Mouse (Mus musculus) embryo, embryonic 10 days (tissue): ENCODE measurements around the gene 4930442H23Rik.
A peak's percentile ranks its signal among the peaks of the same experiment; 100 is the strongest.
"Not testable (repeated sequence)": the region's sequence is repeated elsewhere in the genome, so short reads cannot be mapped to it uniquely, and the experiment has no call there.

Experiments used
- DNase-seq: peaks from one replicate; pipeline ENCODE4 v3.0.0-alpha.2; 2015; ENCODE audit warnings: low spot score

4930442H23Rik gene

DNA sequence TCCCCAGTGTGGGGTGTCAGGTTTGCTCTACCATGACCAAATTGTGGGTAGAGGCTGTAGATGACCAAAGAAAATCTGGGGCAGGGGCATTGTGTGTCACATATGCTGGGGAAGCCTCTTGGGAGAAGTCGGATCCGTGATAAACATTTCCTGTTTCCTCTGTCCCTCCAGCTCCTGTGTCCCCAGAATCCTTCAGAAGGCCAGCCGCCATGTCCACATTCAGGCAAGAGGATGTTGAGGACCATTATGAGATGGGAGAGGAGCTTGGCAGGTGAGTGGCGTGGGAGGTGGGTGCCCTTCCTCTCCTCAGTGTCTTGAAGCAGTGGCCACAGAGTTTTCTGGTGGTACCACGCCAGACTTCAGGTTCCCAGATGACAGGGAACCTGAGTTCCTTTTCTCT lies at the start of gene 4930442H23Rik:
Gene 4930442H23Rik (minus strand): TSS at position 45 of the 400 bp plus-strand sequence.
- DNase-seq, result no peak

DNA sequence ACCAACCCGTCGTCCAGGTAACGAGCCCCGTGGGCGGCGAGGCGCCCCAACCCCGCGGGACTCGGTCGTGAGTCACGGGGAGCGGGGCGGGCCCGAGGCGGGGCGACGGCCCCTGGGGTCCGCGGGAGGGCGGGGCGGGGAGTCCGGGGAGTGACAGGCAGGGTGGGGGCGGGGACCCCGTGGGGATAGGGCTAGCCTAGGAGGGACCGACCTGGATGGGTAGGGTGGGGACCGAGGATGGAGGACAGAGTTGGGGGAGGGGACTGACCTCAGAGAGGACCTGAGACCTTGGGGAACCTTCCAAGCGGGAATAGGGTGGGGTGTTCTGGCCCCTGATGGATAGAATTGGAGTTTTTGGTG lies 49.6 kb upstream of the 4930442H23Rik start:
- no peak for DNase-seq

DNA sequence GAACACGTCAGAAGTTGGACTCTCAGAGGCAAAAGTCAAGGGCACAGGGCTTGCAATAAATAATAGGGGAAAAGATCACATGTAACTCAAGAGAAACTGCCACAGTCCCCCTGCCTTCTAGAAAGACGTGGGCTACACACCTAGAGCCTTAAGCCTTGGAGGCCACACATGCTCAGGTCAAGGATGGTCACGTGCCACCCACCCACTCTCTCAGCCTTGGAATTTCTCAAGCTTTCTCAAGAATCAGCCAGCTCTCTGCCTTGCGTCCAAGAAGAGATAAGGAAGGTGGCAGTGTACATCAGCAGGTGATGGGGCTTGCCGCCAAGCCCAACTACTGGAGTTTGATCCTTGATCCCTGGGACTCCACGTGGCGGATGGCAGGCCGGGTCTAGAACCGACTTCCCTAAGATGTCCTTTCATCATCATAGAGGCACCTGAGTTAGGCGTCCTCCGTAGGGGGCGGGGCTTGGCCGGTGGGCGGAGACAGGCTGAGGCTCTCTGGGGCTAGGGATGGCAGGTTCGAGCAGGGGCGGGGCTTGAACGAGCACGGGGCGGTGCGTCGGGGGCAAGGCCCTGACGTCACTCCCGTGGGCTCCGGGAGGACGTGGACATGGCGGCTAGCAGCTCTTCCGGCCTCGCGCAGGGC lies 49.1 kb upstream of the 4930442H23Rik start, which contains the start of gene Zfr2:
Gene Zfr2 (plus strand): TSS at position 576 of the 646 bp plus-strand sequence.
- peak; percentile 91 for DNase-seq

DNA sequence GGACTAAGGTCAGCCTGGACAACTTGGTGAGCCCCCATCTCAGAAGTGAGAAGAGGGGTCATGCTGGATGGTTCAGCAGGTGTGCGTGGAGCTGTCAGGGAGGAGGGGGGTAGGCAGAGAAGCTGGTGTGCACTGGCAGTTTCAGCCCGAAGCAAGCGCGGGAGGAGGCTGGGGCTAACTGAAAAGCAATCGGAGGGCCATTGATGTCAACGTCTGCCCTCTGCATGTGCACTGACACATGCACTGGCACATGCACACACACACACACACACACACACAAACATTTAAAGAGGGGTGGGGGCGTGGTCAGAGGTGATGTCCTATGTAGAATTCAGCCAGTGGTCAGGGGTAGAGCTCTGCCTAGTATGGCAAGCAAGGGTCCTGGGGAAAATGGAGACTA lies 47.8 kb upstream of the 4930442H23Rik start:
- DNase-seq, result no peak

DNA sequence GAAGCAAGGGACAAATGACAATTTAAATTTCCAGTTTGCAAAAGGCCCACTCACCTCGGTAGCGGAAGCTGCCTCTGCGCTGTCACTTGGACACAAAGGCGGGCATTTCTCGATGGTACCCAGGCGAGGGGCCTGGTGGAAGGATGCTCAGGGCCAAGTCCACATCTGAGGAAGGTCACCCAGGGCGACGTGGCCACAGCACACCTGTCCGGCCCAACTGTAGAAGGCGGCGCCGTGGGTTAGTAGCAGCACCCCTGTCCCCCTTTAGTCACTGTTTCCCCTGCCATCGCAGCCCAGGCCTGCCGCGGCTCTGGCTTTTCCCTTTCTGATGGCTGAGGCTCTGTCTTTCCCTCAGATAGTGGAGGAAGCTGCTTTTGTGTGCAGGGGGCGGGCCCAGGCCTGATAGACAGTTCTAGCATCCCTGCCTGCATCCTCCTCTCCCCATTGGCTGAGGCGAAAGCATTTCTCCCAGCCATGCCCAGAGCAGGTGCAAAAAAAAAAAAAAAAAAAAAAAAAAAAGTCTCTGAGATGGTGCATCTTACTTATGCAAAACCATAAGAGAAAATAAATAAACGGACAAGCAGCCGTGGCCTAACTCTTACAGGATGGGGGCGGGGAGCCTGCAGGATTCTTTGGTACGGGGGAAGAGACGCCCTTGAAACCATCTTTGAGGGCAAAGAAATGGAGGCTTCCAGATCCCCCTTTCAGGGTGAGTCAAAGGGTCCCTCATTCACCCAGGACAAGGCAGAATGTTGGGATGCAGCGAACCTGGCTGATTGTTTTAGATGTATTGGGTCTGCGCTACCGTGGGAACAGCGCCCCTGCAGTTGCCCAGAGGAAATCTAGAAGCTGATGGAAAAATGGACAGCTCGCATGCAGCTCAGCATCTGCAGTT lies 47.0 kb upstream of the 4930442H23Rik start, which contains the start of gene Atcay:
Gene Atcay (minus strand): TSS at position 396 of the 895 bp plus-strand sequence.
- peak; percentile 71 for DNase-seq

DNA sequence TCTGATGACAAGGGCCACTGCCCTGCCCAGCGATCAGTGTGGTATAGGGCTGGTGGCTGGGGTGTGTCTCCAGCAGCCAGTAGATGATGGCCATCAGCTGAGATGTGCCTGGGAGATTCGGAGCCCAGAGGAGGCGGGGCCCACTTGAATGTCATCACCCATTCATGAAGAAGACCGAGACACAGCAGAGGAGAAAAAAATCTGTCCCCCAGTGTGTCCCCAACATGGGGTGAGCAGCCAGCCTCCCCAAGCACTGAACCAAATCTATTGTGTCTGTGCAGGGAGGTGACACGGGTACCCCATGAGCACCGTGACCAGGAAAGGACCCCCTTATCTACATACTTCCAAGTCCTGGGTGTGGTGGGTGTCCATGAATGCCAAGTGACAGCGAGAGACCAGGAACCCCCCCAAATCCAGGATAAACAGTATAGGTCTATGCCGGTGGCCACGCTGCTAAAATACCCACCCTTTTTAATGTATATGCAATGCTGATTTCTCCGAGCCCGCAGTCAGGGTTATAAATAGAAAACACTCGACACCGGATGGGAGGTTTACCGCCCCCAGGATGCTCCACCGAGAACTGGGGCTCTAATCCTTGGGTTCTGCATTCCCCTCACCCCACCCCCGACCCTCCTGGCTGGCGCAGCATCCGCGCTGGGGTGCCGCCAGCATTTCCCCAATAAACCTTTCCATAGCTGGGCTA lies 46.2 kb upstream of the 4930442H23Rik start:
- no peak for DNase-seq

DNA sequence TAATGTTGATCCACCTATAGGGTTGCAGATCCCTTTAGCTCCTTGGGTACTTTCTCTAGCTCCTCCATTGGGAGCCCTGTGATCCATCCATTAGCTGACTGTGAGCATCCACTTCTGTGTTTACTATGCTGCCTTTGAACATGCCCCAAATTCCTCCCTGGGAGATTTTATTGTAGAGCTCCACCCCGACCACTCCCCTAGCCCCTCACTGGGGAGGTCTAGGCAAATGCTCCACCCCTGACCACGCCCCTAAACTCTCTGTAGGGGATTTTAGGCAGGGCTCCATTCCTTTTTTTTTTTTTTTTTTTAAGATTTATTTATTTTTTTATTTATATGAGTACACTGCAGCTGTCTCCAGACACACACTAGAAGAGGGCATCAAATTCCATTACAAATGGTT lies 40.1 kb upstream of the 4930442H23Rik start:
- DNase-seq, result not testable (repeated sequence)

DNA sequence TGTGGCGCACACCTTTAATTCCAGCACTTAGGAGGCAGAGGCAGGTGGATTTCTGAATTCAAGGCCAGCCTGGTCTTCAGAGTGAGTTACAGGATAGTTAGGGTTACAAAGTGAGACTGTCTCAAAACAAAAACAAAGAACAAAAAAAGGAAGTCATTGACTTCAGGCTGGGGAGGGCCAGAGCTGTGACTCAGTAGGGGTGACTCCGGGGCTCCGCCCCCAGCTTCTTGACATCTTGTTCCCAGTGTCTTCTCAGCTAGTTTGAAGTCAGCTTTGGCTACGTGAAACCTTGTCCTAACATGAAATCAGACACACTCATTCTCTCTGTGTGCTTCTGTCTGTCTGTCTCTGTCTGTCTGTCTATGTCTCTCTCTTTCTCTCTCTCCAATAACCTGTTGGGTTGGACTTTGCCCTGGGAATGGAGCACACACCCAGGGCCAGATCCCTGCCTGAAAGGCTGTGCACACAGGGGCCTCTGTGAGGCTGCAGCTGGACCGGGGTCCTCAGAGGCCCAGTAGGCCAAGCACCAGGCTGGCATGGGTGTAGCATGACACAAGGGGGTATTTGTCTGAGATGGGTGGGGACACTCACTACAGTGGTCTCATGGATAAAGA lies 37.9 kb upstream of the 4930442H23Rik start:
- DNase-seq, result no peak

DNA sequence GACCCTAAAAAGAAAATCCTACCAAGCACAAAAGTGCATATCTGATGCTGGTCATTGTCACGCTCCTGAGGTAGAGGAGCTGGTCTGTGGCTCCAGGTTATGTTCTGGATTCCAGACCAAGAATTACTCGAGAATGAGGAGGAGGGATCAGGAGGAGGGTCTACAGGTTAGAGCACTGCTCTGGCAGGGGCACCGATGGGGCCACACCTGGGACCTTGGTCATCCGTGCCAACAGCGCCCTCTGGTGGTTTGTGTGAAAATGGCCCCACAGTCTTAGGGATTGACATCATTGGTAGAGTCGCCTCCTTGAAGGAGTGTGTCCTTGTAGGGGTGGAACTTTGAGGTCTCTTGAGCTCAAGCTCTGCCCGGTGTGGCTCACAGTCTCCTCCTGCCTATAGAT lies 34.3 kb upstream of the 4930442H23Rik start:
- DNase-seq, result peak; percentile 75

DNA sequence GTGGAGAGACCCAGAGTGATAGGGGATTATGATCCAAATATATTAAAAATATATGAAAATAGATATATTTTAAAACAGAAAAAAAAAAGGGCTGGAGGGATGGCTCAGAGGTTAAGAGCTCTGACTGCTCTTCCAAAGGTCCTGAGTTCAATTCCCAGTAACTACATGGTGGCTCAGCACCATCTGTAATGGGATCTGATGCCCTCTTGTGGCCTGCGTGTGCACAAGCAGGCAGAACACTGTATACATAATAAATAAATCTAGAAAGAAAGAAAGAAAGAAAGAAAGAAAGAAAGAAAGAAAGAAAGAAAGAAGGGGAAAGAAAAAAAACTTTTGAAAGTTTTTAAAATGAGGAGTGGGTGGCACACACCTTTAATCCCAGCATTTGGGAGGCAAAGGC lies 33.6 kb upstream of the 4930442H23Rik start:
- DNase-seq, result peak; percentile 49

DNA sequence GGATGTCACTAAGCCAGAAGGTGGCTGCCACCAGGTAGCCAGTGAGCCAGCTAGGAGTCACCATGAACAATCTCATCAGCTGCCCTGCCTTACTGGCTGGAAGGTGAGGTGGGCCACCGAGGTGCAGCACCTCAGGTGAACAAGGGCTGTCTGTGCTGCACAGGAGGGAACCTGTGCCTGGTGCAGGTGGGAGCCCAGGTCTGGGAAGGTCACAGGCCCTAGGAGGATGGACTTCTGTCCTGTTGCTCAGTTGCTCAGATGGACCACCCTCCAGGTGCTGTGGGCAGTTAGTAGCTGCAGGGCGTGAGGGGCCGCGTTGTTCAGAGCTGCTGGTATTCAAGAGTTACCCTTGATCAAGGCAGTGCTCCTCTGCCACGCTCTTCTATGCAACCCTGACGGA lies 33.2 kb upstream of the 4930442H23Rik start:
- DNase-seq, result no peak

DNA sequence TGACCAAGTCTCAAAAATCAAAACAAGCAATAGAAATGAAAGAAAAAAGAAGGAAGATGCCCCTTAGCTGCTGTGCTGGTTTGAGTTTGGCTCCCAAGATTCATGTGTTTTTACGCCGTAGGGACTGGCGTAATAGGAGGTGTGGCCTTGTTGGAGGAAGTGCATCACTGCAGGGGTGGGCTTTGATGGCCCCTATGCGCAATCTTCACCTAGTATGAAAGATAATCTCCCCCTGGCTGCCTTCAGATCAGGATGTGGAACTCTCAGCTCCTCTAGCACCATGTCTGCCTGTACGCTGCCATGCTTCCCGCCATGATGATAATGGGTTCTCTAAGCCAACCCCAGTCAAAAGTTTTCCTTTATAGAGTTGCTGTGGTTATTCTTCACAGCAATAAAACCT lies 32.6 kb upstream of the 4930442H23Rik start:
- DNase-seq, result no peak

DNA sequence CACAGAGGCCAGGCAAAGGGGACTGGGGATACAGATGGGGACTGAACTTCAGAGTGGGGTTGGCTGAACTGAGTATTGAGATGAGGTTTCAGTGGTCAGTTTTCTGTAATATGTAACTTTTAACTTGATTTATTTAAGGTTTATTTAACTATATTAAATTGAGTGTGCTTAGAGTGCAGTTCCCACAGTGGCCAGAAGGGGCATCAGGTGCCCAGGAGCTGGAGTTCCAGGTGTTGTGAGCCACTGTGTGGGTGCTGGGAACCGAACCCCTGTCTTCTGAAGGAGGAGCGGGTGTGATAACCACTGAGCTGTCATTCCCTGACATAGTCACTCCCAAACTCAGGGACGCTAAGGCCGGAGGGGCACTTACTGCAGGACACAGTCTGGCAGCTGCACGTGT lies 26.5 kb upstream of the 4930442H23Rik start:
- DNase-seq, result no peak

DNA sequence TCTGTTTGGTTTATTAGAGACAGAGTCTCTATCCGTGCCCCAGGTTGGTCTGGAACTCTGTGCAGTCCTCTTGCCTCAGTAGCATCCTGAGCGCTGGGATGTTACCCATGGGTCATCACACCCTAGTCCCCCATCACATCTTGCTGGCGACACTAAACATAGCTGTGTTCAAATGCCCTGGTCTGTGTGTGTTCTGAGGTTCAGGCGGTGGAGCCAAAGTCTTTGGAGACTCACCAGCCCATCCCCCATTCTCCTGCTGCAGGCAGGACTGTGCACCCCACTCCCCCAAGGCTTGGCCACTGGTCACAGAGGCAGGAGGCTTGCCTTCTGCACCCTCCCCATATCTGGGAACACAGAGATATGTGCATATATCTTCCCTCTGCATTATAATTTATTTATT lies 20.5 kb upstream of the 4930442H23Rik start:
- DNase-seq, result no peak

DNA sequence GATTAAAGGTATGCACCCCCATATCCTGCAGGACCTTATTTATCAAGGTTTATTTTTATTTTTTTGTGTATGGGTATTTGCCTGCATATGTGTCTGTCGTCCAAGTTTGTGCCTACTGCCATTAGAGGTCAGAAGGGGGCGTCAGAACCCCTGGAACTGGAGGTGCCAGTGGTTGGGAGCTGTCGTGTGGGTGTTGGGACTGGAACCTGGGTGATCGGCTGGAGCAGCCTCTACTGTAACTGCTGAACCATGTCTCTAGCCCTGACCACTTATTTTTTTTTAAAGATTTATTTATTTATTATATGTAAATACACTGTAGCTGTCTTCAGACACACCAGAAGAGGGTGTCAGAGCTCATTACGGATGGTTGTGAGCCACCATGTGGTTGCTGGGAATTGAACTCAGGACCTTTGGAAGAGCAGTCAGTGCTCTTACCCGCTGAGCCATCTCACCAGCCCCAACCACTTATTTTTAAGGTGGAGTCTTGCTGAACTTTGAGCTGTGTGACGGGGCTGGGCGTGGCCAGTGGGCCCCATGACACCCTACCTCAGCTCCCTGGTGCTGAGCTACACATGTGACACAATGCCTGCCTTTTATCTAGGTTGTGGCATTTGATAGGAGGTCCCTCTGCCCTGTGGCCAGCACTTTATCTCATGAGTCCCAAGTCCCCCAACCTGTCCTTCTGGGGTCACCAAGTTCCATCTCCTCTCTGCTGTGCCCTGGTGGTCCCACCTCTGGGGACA lies 19.5 kb upstream of the 4930442H23Rik start:
- DNase-seq, result no peak

DNA sequence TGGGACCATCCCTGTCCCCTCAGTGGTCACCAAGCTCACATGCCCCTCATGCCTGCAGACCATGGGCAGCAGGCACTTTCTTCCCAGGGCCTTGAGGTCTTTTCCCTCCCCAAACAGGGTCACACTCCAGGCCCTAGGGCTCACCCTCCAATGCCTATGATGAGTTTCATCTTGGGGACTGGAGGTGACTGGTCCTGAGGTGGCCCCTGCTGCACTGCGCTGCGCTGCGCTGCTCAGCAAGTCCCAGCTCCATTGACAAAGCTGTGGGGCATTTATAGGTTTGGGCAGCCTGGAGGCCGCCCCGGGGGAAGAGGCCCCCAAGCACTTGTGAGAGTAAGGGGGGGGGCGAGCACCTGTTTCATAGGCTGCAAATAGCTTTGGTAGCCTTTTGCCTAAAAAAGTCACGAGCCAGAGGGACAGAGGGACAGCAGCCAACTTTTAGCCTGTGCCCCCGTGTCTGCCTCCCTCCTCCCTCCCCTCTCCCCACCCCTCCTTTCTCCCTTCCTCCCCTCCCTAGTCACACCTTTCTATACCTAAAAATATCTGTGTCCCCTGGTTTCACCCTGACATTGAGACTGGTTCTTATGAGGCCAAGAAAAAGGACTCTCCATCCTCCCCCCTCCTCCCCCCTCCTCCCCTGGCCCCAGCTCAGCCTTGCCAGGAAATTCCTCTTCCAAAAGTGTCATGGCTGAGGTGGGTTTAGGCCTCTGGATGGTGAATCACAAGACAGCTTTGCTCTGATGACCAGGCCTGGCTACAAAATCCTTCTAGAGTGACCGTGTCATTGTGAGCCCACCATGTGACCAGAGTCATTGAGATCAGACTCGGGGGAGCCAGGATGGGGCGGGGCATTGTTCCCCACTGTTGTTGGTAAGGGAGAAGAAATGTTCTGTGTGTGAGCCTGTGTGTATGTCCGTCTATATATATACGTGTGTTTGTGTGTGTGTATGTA lies 18.4 kb upstream of the 4930442H23Rik start, which contains the start of gene Nmrk2:
Gene Nmrk2 (minus strand): TSS at position 245 of the 952 bp plus-strand sequence.
- no peak for DNase-seq

DNA sequence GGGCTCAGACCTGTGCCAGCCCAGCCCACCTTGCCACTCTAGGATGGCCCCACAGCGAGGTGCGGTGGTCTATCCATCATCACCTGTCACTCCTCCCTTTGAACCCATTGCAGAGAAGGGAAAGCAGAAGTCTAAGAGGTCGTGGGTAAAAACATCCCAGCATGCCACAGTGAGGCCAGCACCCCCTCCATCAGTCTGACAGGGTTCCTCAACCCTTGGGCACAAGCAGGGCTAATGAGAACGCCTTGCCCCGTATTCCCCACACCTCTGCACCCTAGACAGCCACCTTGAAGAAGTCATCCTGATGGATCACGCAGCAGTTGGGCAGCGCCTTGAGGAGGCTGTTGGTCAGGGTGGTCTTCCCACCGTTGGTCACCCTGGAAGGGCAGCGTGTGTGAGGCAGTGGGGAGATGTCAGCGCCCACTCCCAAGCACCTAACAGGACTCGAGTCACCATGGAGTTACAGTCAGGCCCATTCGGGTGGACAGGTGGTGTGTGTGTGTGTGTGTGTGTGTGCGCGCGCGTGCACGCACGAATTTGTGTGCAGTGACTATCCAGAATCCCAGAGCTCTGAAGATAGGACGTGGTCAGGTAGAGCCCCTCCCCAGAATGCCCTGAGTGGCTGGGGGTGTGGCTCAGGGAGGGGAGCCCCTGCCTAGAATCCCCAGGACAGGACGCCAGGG lies 17.1 kb upstream of the 4930442H23Rik start:
- DNase-seq, result no peak

DNA sequence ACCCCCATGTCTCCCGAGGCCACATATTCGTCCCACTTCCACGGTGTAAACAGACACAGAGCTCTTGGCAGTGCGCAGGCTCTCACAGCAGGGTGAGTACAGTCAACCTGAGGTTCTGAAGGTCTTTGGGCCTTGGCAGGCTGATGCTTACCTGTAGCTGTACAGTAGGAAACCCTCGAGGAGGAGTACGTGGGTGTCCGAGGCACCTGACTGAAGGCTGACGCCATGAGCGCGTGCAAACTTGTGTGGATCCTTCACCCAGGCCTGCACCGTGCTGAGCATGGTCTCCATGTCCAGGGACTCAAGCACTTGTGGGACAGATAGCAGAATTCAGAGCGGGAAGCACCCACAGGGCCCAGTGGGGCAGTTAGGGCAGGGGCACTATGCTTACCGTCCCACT lies 16.5 kb upstream of the 4930442H23Rik start:
- DNase-seq, result no peak

DNA sequence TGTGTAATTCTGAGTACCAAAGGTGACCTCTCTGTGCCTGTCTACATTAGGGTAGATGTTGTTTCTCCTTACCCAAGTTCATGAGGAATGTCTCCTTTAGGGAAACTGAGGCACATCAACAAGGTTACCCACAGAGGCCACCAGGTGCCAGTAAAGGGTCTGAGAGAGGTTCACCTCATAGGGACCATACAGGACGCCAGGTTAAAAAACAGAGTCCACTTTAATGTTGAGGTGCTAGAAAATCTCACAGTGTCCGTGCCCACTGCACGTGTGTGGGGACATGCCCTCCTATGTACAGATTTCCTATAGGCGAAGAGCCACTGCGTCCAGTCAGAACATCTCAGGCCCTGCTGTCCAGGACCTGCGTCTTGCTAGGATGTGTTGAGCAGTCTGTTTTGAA lies 15.3 kb upstream of the 4930442H23Rik start:
- DNase-seq, result no peak

DNA sequence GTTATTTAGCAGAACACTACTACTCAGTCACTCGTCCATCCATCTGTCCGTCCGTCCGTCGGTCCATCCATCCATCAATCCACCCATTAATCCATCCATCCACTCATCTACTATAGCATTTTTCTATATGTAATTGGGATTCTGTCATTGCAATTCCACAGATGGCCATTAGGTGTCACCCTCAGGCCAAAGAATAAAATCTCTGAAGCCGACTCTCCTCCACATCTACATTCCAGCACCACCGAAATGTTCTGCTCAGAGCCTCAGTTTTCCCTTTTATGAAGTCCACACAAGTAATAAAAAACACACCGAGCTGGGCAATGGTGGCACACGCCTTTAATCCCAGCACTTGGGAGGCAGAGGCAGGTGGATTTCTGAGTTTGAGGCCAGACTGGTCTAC lies 14.6 kb upstream of the 4930442H23Rik start:
- peak; percentile 74 for DNase-seq
